Mouse (Mus musculus) kidney, postnatal 36 days (tissue): ENCODE measurements at regions not wholly inside any gene's neighbourhood (a gene's known extent, or its start where the extent isn't known, plus 50 kb on each side); places are given as distances from the start of the nearest gene placed in this dataset.

Source experiments
- DNase-seq, 2 experiments: peaks; one replicate each; pipeline ENCODE4 v3.0.0; 2021 to 2022; ENCODE audit warnings: mixed read lengths in 2 of 2

DNA sequence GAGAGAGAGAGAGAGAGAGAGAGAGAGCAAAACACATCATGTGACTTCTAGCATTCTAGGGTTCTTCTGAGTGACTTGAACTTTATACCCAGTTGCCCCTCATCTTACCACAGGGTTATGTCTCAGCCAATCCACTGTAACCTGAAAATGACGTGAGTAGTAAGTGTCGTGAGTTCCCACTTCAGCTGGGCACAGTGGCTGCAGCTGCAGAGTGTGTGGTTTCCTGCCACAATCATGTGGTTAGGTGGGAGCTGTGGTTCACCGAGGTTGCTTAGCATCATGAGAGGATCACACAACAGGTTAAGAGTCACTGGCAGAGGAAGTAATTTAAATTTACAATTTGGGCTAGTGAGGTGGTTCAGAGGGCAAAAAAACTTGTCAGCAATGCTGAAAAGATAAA is 253.1 kb upstream of the Xylt1 start:
- no peak for DNase-seq

GRCm38 (mm10) chr7:117134869-117135268 is 245.9 kb upstream of the Xylt1 start:
- no peak for DNase-seq

DNA sequence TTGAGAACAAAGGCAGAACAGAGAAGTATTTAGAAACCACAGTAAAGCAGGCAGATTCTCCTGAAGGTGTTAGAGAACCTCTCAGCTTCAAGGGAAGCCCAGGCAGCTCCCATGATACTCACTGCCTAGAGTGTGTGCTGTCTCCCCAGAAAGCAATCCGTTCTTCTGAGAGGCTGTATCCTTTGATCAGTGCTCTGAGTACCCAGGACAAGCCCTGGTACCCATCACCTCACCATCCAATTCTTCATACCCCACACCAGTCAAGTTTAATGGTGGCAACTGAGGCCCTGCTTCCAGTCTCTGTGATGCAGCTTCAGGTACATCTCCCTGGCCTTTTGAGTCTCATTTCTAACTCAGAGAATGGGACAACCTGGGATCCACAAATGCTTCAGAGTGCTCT is 242.1 kb upstream of the Xylt1 start:
- DNase-seq: no peak

GRCm38 (mm10) chr7:117139245-117139970 is 241.4 kb upstream of the Xylt1 start:
- peak; percentile 8 to 14 for DNase-seq

GRCm38 (mm10) chr7:117139971-117140247 is 240.9 kb upstream of the Xylt1 start:
- no peak for DNase-seq

DNA sequence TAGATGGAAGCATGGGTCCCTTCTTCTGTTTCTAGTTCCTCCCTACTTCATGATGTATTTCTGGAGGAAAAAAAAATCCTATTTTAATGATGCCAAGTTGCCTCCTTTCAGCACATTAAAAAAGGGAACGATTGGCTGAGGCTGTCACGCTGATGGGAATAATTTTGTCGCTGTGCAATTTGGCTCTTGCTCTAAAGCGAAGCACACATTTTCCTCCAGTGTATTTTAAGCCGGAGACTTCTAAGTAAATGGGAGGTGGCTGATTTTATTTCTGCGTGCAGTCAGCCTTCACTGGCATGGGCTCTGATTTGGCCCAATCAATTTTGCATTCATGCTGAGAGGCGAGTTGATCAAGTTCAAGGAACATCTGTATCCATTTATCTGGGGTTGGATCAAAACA is 234.0 kb upstream of the Xylt1 start:
- DNase-seq: no peak

DNA sequence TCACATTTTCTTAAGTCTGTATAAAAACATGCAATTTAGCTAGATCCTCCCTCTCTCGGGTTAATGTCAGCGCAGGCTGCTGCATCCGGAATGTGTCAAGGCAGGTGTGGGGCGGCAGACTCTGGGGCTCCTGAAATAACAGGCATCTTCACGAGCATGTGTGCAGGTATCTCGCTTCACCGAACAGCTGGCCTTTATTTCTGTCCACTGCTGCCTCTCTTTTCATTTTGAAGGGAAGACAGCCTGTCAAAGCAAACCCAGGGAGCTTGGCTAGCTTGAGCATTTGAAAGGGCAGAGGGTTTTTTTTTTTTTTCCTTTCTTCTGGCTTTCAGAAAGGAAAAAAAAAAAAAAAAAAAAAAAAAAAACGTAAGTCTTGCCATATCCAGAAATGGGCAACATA is 230.4 kb upstream of the Xylt1 start:
- no peak for DNase-seq

GRCm38 (mm10) chr7:117153826-117154550 is 226.8 kb upstream of the Xylt1 start:
- no peak for DNase-seq

- no peak for DNase-seq
These were observed 219.4 kb upstream of the Xylt1 start for GRCm38 (mm10) chr7:117161193-117161908.

DNA sequence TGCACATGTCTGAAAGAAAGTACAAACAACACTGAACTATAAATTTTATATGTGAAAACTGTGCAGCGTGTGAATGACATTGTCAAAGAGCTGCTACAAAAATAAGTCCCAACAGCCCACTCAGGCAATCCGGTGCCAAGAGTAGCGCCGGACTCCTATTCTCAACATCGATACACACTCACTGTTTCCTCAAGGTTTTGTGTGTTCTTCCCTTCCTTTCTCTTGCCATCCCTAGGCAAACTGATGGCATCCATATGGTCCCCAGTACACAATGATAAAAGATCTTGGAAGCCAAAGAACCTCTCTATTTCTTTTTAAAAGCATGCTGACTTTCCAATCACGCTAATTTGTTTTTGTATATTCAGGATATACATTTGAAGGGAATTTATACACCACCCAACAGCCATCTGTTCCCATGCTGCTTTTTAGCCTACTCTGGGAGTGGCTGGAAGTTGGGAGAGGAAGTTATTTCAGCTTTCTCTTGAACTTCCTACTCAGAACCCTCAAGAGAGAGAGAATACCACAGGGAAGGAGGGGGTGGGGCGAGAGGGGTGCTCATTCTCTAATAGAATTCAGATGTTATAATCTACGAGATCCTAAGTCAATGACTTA is 205.9 kb upstream of the Xylt1 start:
- DNase-seq: no peak

DNA sequence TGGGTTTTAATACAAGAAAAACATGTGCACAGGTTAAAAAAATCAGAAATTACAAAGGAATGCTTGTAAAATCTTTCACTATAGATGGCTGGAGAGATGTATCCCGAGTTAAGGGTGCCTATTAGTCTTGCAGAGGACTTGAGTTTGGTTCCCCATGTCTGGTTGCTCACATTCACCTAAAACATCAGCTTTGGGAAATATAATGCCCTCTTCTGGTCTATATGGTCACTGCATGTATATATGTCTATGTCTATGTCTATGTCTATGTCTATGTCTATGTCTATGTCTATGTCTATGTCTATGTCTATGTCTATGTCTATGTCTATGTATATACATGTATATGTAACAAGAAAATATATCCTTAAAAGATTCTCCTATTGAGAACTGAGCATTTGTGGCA is 196.8 kb upstream of the Xylt1 start:
- no peak for DNase-seq

GRCm38 (mm10) chr7:117185891-117186290 is 194.9 kb upstream of the Xylt1 start:
- DNase-seq: no peak

DNA sequence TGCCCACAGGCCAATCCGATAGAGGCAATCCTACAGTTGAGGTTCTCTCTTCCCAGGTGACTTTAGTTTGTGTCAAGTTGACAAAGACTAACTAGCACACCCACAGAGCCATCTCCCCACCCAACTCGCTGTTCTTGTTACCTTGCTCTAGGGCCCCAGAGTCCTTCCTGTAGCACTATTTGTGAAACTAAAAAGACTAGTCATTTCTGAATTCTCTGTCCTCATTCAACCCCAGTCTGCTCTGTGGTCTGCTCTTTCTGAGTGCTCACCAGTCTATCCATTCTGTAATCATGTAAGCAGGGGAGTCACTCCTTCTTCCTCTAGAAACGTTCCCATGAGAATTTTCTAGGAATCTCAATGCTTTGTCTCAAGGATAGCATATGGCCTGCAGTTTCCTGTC is 184.2 kb upstream of the Xylt1 start:
- DNase-seq: no peak

DNA sequence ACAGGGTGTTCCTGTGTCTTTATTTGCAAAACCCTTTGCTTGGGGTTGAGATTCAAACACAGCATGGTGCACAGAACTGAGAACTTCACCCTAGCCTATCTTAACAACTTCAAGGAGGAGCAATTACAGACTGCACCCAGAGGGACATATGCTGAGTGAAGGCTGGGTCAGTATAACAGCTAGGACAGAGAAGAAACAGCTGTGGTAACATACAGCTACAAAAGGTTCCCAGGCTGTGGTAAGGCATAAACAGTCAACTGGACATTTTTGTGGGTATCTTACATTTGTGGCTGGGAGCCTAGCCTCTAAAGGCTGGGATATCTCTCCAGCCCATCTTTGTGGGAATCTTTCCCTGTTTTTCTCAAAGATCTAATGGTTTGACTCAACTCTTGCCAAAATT is 154.5 kb upstream of the Xylt1 start:
- no peak for DNase-seq

GRCm38 (mm10) chr7:117229619-117230018 is 151.2 kb upstream of the Xylt1 start:
- no peak for DNase-seq

DNA sequence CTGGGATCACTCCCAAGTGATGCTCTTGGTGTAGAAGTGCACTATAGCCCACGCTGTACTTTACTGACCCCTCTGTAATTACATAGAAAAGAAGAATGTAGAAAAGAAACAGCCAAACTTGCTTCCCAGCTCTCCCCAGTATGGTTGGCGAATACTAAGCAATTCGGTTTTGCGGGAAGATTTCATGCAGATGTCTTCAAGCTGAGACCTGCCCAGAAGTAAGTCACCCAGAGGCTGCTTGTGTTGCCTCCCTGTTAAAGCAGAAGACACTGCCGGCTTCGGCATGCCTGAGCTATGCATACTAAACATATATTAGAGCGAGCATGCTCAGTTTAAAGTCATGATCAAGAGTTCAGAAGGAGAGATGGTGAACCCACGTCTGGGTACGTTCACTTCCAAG is 124.0 kb upstream of the Xylt1 start:
- DNase-seq: no peak

DNA sequence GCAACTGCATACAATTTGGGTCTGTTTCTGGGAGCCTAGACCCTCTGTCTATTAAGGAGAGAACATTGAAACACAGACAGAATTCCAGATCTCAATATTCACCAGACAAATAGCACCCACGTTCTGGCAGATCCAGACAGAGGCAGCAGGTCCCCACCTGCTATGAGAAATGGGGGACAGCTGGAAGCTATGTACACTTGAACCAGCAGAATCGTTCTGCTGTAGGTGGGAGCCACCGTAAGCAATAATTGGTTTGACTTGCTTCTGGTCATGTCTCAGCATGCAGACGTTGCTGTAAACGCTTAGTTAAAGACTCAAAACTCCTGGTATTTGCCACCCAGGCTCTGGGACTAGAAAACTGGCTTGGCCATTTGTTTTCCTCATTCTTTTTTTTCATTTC is 122.2 kb upstream of the Xylt1 start:
- no peak for DNase-seq

DNA sequence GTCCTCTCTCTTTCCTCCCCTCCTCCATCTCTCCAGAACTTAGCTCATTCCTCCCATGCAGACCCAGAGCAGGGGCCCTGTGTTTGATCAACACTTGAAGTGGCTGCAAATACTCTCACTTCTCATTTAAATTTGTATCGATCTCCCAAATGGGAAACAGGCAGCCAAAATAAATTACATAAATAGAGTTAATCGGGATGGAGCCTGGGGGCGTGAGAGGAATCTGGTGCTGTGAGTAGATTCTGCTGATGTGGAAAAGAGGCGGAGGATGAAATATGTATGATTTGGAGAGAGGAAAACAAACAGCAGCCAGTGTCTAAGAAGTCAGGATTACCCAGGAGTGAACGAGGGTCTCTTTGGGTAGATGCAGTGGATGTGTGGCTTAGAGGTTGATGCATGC is 121.6 kb upstream of the Xylt1 start:
- DNase-seq: no peak

- peak in 1 of 2 experiments; percentile 3 for DNase-seq
These were observed 121.0 kb upstream of the Xylt1 start for GRCm38 (mm10) chr7:117259674-117260294.

DNA sequence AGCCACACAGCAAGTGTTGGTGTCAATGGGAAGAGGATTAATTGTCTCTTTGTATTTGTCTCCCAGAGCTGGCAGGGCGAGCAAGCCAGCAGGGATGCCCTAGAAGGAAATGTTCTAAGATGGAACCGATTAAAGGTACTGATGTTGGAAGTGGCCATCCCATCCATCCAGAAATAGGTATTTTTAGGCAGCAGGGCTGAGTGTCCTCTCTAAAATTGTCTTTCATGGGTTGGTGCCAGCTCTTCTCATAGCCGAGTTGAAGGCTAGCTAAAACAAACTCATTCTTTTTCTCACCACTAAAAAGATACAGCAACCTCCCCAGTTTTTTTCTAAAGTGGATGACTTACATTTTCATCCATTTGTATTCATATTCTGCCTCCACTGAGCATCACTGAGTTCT is 120.2 kb upstream of the Xylt1 start:
- DNase-seq: no peak

DNA sequence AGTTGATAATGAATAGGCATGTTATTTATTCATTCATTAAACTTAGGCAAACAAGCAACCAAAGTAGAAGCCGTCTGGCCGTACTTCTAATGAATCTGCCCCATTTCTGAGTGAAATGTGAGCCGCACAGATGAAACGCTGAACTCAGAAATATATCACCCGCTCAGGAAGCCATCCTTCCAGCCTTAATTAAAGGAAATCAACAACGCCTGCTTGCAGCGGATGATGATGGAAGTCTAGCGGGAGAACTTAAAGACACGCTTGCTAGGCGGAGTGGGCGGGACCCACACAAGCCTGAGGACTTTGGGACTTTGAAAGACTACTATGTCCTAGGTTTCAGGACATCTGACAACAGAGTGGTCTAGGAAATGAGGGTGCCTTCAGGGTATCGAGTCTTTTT is 117.7 kb upstream of the Xylt1 start:
- no peak for DNase-seq

GRCm38 (mm10) chr7:117264341-117264740 is 116.4 kb upstream of the Xylt1 start:
- DNase-seq: no peak

- DNase-seq: no peak
These were observed 112.7 kb upstream of the Xylt1 start for GRCm38 (mm10) chr7:117268096-117268495.
